Mouse (Mus musculus) lung, adult 18-20 months (tissue): ENCODE results near the gene Nr4a1.
A peak's percentile ranks its signal among the peaks of the same experiment; 100 is the strongest.

Experiments used
- DNase-seq, 2 experiments: peaks; one replicate each; pipeline ENCODE4 v3.0.0; 2022; ENCODE audit warnings: mixed read lengths in 2 of 2

Nr4a1 gene

GRCm38 (mm10) chr15:101233641-101234275 lies 20.3 kb upstream of the Nr4a1 start:
- peak; percentile 92 to 94 for DNase-seq

GRCm38 (mm10) chr15:101234611-101235341 lies 19.3 kb upstream of the Nr4a1 start:
- DNase-seq: no peak

- no peak for DNase-seq
Observed at GRCm38 (mm10) chr15:101235342-101235698, 18.7 kb upstream of the Nr4a1 start.

- no peak for DNase-seq
Observed at GRCm38 (mm10) chr15:101235728-101236327, 18.2 kb upstream of the Nr4a1 start.

- DNase-seq: peak; percentile 69 to 77
Observed at GRCm38 (mm10) chr15:101236878-101237277, 17.2 kb upstream of the Nr4a1 start.

GRCm38 (mm10) chr15:101238885-101239511 lies 15.1 kb upstream of the Nr4a1 start:
- DNase-seq: no peak

- DNase-seq: no peak
Observed at GRCm38 (mm10) chr15:101239821-101240220, 14.2 kb upstream of the Nr4a1 start.

- peak; percentile 87 to 89 for DNase-seq
Observed at GRCm38 (mm10) chr15:101240799-101241204, 13.3 kb upstream of the Nr4a1 start.

- no peak for DNase-seq
Observed at GRCm38 (mm10) chr15:101241236-101241635, 12.8 kb upstream of the Nr4a1 start.

- DNase-seq: no peak
Observed at GRCm38 (mm10) chr15:101241853-101242252, 12.2 kb upstream of the Nr4a1 start.

GRCm38 (mm10) chr15:101242645-101243044 lies 11.4 kb upstream of the Nr4a1 start:
- DNase-seq: peak; percentile 79 to 90

- DNase-seq: no peak
Observed at GRCm38 (mm10) chr15:101244012-101244411, 10.1 kb upstream of the Nr4a1 start.

- peak; percentile 98 to 99 for DNase-seq
Observed at GRCm38 (mm10) chr15:101246231-101247154, 7.6 kb upstream of the Nr4a1 start.

- DNase-seq: no peak
Observed at GRCm38 (mm10) chr15:101247155-101247498, 6.9 kb upstream of the Nr4a1 start.

GRCm38 (mm10) chr15:101248029-101248710 lies 5.9 kb upstream of the Nr4a1 start:
- no peak for DNase-seq

- no peak for DNase-seq
Observed at GRCm38 (mm10) chr15:101250220-101250800, 3.8 kb upstream of the Nr4a1 start.

- no peak for DNase-seq
Observed at GRCm38 (mm10) chr15:101251930-101252329, 2.1 kb upstream of the Nr4a1 start.

GRCm38 (mm10) chr15:101252614-101253013 lies 1.5 kb upstream of the Nr4a1 start:
- no peak for DNase-seq

- DNase-seq: no peak
Observed at GRCm38 (mm10) chr15:101253563-101253885, 545 bp upstream of the Nr4a1 start.

- no peak for DNase-seq
Observed at GRCm38 (mm10) chr15:101255842-101256462, 1.9 kb downstream of the Nr4a1 start.
